Mouse (Mus musculus) ES-E14 (cell line): ENCODE results near the gene Hoxa13. TPM values are rescaled to one million over a fixed set of nuclear protein-coding genes. Genes with fewer than 3 reads are reported as not detected.

Experiments
- DNase-seq: peaks from one replicate; pipeline ENCODE4 v3.0.0-alpha.2; 2013; ENCODE audit warnings: low read depth, low spot score
- H3K27ac ChIP-seq: 2 replicates; pipeline ENCODE4 v1.5.1; 2012; ENCODE audit warnings: low read depth, mild to moderate bottlenecking, low read length, moderate library complexity, mixed read lengths; ENCODE audit not compliant: poor library complexity, insufficient read depth, severe bottlenecking
- H3K36me3 ChIP-seq: 2 replicates; pipeline ENCODE4 v1.6.1; 2012; ENCODE audit warnings: mild to moderate bottlenecking, low read length, moderate library complexity, mixed read lengths; ENCODE audit not compliant: control insufficient read depth, poor library complexity, insufficient read depth, severe bottlenecking
- H3K4me1 ChIP-seq, 2 experiments: fragments of 150-350 bp in 1 of 2; sonication (generic) in 1 of 2; 2 replicates each; pipeline ENCODE4 v1.6.1; 2012; ENCODE audit warnings: low read length in 2 of 2, mild to moderate bottlenecking in 1 of 2, mixed read lengths in 1 of 2; ENCODE audit not compliant: control insufficient read depth in 2 of 2, insufficient read depth in 2 of 2, poor library complexity in 1 of 2
- H3K4me3 ChIP-seq, 2 experiments: fragments of 150-350 bp in 1 of 2; sonication (generic) in 1 of 2; 2 replicates each; pipeline ENCODE4 v1.5.1; 2012; ENCODE audit warnings: low read length in 2 of 2, low read depth in 1 of 2, mild to moderate bottlenecking in 1 of 2, mixed read lengths in 1 of 2; ENCODE audit not compliant: insufficient read depth in 1 of 2, poor library complexity in 1 of 2, severe bottlenecking in 1 of 2
- H3K9ac ChIP-seq: 2 replicates; pipeline ENCODE4 v1.6.1; 2012; ENCODE audit warnings: low read depth, mild to moderate bottlenecking, low read length, mixed read lengths; ENCODE audit not compliant: poor library complexity, insufficient read depth, severe bottlenecking
- H3K9me3 ChIP-seq: fragments of 150-350 bp; sonication (generic); 2 replicates; pipeline ENCODE4 v1.6.1; 2012; ENCODE audit warnings: low read depth, mild to moderate bottlenecking, low read length; ENCODE audit not compliant: control insufficient read depth, insufficient read depth
- CHD2 ChIP-seq: IDR thresholded peaks from 2 replicates; pipeline ENCODE4 v1.6.1; 2014; ENCODE audit warnings: mild to moderate bottlenecking, low read depth, low read length, inconsistent platforms
- HCFC1 ChIP-seq: IDR thresholded peaks from 2 replicates; pipeline ENCODE4 v1.6.1; 2012; ENCODE audit warnings: low read length, inconsistent platforms, borderline replicate concordance; ENCODE audit not compliant: insufficient read depth
- MAFK ChIP-seq: IDR thresholded peaks from 2 replicates; pipeline ENCODE4 v1.6.1; 2014; ENCODE audit warnings: mild to moderate bottlenecking, low read depth, low read length, inconsistent platforms; ENCODE audit not compliant: insufficient read depth
- ZC3H11A ChIP-seq: IDR thresholded peaks from 2 replicates; pipeline ENCODE4 v1.6.1; 2012; ENCODE audit warnings: low read depth, mild to moderate bottlenecking, inconsistent platforms, low read length, borderline replicate concordance
- ZNF384 ChIP-seq: IDR thresholded peaks from 2 replicates; pipeline ENCODE4 v1.6.1; 2012; ENCODE audit warnings: low read depth, low read length, inconsistent platforms
- in situ Hi-C, 2 experiments: fragments of 600-800 bp; cut with MboI; formaldehyde crosslinking; loops; one replicate each; pipeline ENCODE4 v1.15.1; 2025; ENCODE audit warnings: low sequenced_read_pairs in 2 of 2, inconsistent platforms in 1 of 2; ENCODE audit not compliant: unreplicated experiment in 2 of 2
- total RNA-seq: library from RNA; depleted of rRNA; stranded (reverse); fragments of 300-350 nt; gene quantifications from 2 replicates; pipeline ENCODE4 v1.2.3, GENCODE M21; 2012

Hoxa13 gene
- total RNA-seq, 1 experiment = 0.40 TPM

- no peak for DNase-seq
- Histone ChIP-seq H3K4me3 (no peak overlapping the region), H3K4me1 (peaks cover 0 to 3% of the 10 kb centered on the region in 2 experiments; a peak in 1 of 4 replicates), H3K27ac (no peak overlapping the region), H3K36me3 (no peaks in the 10 kb centered on the region), H3K9ac (no peak overlapping the region), H3K9me3 (no peaks in the 10 kb centered on the region)
- in situ Hi-C loops = loop anchor here (10.0 kb wide), 3 partner anchors 63 to 1053 kb away; partner anchors contain the start of gene Hoxa2 (in 2 of the 2)
- no peak for TF ChIP-seq ZNF384
- no peak for TF ChIP-seq CHD2
- no peak for TF ChIP-seq ZC3H11A
- TF ChIP-seq HCFC1 = no peak
These were observed 33.0 kb downstream of the Hoxa13 start for GRCm38 (mm10) chr6:52227470-52228222.

- Histone ChIP-seq H3K9me3 (no peaks in the 10 kb centered on the region), H3K4me3 (no peak overlapping the region), H3K27ac (no peak overlapping the region), H3K36me3 (no peaks in the 10 kb centered on the region), H3K4me1 (peaks cover 0 to 7% of the 10 kb centered on the region in 2 experiments; a peak in 1 of 4 replicates), H3K9ac (no peak overlapping the region)
- TF ChIP-seq HCFC1 (no peak), CHD2 (no peak), ZNF384 (no peak), ZC3H11A (no peak), MAFK (no peak)
- no peak for DNase-seq
- in situ Hi-C loops = loop anchor here (10.0 kb wide), 3 partner anchors 62 to 1052 kb away; partner anchors contain the start of gene Hoxa2 (in 2 of the 2)
These were observed 34.0 kb downstream of the Hoxa13 start for GRCm38 (mm10) chr6:52226569-52227257.

- Histone ChIP-seq H3K4me1 (peaks cover 0 to 10% of the 10 kb centered on the region in 2 experiments; a peak in 1 of 4 replicates), H3K4me3 (peak overlapping the region; percentile 27; a peak in 3 of 4 replicates), H3K9ac (no peak overlapping the region), H3K27ac (no peak overlapping the region), H3K36me3 (no peaks in the 10 kb centered on the region), H3K9me3 (no peaks in the 10 kb centered on the region)
- TF ChIP-seq ZC3H11A (no peak), HCFC1 (no peak), MAFK (no peak), CHD2 (no peak), ZNF384 (no peak)
- no peak for DNase-seq
- in situ Hi-C loops = loop anchor here (10.0 kb wide), 3 partner anchors 61 to 1051 kb away; partner anchors contain the start of gene Hoxa2 (in 2 of the 2)
These were observed 34.8 kb downstream of the Hoxa13 start for GRCm38 (mm10) chr6:52225612-52226568.
